Mouse (Mus musculus) limb, embryonic 14.5 days (tissue): ENCODE measurements around the gene Vcan. TPM values are rescaled to one million over a fixed set of nuclear protein-coding genes. Genes with fewer than 3 reads are reported as not detected.
"Not testable (repeated sequence)": the region's sequence is repeated elsewhere in the genome, so short reads cannot be mapped to it uniquely, and the experiment has no call there.

Experiments
- ATAC-seq: fragments of 200-750 bp; cut with Nextera tagmentation; 2 replicates; pipeline ENCODE4 v1.8.0; 2017; ENCODE audit warnings: low read depth, moderate number of reproducible peaks, moderate TSS enrichment; ENCODE audit not compliant: low FRiP score
- DNase-seq: peaks from one replicate; pipeline ENCODE4 v3.0.0-alpha.2; 2015; ENCODE audit warnings: low spot score
- H3K27ac ChIP-seq: fragments of 300-500 bp; sonication (generic); replicated peaks from 2 replicates; pipeline ENCODE4 v1.5.1; 2014; ENCODE audit warnings: low read depth, mild to moderate bottlenecking, low read length, moderate library complexity, mixed read lengths
- H3K27me3 ChIP-seq: fragments of 300-500 bp; sonication (generic); 2 replicates; pipeline ENCODE4 v1.6.1; 2014; ENCODE audit warnings: low read length, mixed read lengths; ENCODE audit not compliant: control insufficient read depth, insufficient read depth
- H3K36me3 ChIP-seq: fragments of 300-500 bp; sonication (generic); 2 replicates; pipeline ENCODE4 v1.6.1; 2014; ENCODE audit warnings: mild to moderate bottlenecking, low read length, moderate library complexity, mixed read lengths; ENCODE audit not compliant: control insufficient read depth, insufficient read depth
- H3K4me1 ChIP-seq: fragments of 300-500 bp; sonication (generic); 2 replicates; pipeline ENCODE4 v1.6.1; 2014; ENCODE audit warnings: antibody characterized with exemption, low read length, mixed read lengths; ENCODE audit not compliant: control insufficient read depth, insufficient read depth
- H3K4me2 ChIP-seq: fragments of 300-500 bp; sonication (generic); replicated peaks from 2 replicates; pipeline ENCODE4 v1.6.1; 2014; ENCODE audit warnings: low read depth, mild to moderate bottlenecking, low read length, moderate library complexity; ENCODE audit not compliant: severe bottlenecking
- H3K4me3 ChIP-seq: fragments of 300-500 bp; sonication (generic); replicated peaks from 2 replicates; pipeline ENCODE4 v1.5.1; 2014; ENCODE audit warnings: low read length
- H3K9ac ChIP-seq: fragments of 300-500 bp; sonication (generic); 2 replicates; pipeline ENCODE4 v1.6.1; 2014; ENCODE audit warnings: mild to moderate bottlenecking, low read depth, low read length, moderate library complexity; ENCODE audit not compliant: severe bottlenecking
- H3K9me3 ChIP-seq: fragments of 300-500 bp; sonication (generic); 2 replicates; pipeline ENCODE4 v1.6.1; 2016; ENCODE audit warnings: low read length; ENCODE audit not compliant: control insufficient read depth
- POLR2A ChIP-seq: fragments of 200-500 bp; IDR thresholded peaks from 2 replicates; pipeline ENCODE4 v1.8.0; 2012; ENCODE audit warnings: inconsistent platforms, mild to moderate bottlenecking, moderate library complexity, borderline replicate concordance; ENCODE audit not compliant: insufficient read depth, insufficient read length; ENCODE audit errors: extremely low read depth
- WGBS: fragments of 180-500 bp; shearing (Covaris S2); extraction: QIAGEN DNeasy Blood & Tissue Kit; methylation state at CpG from one replicate; pipeline ENCODE4 v1.1.7; 2014; 5-methylcytosine and 5-hydroxymethylcytosine counted together
- polyA plus RNA-seq, 2 experiments: library from polyadenylated mRNA; depleted of rRNA in 1 of 2; stranded (reverse) in 1 of 2; unstranded in 1 of 2; fragments of >200 nt; fragmentation: Nextera tagmentation in 1 of 2; extraction: Ambion mirVana in 1 of 2; gene quantifications; 2 replicates each; pipeline versions ENCODE4 v1.2.1 to v1.2.3; 2012 to 2014

Vcan gene
- polyA plus RNA-seq, 2 experiments: 116 to 208 TPM

- no peak for DNase-seq
- ATAC-seq: no peak
Observed at GRCm38 (mm10) chr13:89777764-89778163, 35.5 kb upstream of the Vcan start.

GRCm38 (mm10) chr13:89777146-89777545 lies 34.8 kb upstream of the Vcan start:
- H3K9me3 ChIP-seq: no peaks in the 10 kb centered on the region
- no peak overlapping the region for H3K4me3 ChIP-seq
- H3K9ac ChIP-seq: no peak overlapping the region
- 72% methylated on average over 1 of the region's 1 CpGs for WGBS
- no peaks in the 10 kb centered on the region for H3K36me3 ChIP-seq
- no peak overlapping the region for H3K4me2 ChIP-seq
- TF ChIP-seq POLR2A: no peak
- ATAC-seq (no peak), DNase-seq (no peak)
- H3K4me1 ChIP-seq: no peaks in the 10 kb centered on the region
- no peaks in the 10 kb centered on the region for H3K27me3 ChIP-seq
- H3K27ac ChIP-seq: no peak overlapping the region

More at GRCm38 (mm10) chr13:89777764-89778163, 35.5 kb upstream of the Vcan start:
- no peak overlapping the region for H3K4me2 ChIP-seq
- no peaks in the 10 kb centered on the region for H3K9me3 ChIP-seq
- no peak overlapping the region for H3K9ac ChIP-seq
- H3K27me3 ChIP-seq: no peaks in the 10 kb centered on the region
- no peak overlapping the region for H3K4me3 ChIP-seq
- no peak for TF ChIP-seq POLR2A
- no peaks in the 10 kb centered on the region for H3K36me3 ChIP-seq
- H3K4me1 ChIP-seq: no peaks in the 10 kb centered on the region
- WGBS: 94% methylated on average over 1 of the region's 1 CpGs
- H3K27ac ChIP-seq: no peak overlapping the region

GRCm38 (mm10) chr13:89766551-89766950 lies 24.2 kb upstream of the Vcan start:
- H3K27me3 ChIP-seq: no peaks in the 10 kb centered on the region
- H3K4me1 ChIP-seq: no peaks in the 10 kb centered on the region
- H3K27ac ChIP-seq: no peak overlapping the region
- H3K9ac ChIP-seq: no peak overlapping the region
- H3K4me2 ChIP-seq: no peak overlapping the region
- DNase-seq: no peak
- WGBS: 71% methylated on average over 1 of the region's 1 CpGs
- H3K36me3 ChIP-seq: no peaks in the 10 kb centered on the region
- ATAC-seq: no peak
- H3K4me3 ChIP-seq: no peak overlapping the region
- TF ChIP-seq POLR2A: no peak
- no peaks in the 10 kb centered on the region for H3K9me3 ChIP-seq

- Histone ChIP-seq H3K4me2 (no peak overlapping the region), H3K27me3 (no peaks in the 10 kb centered on the region), H3K36me3 (no peaks in the 10 kb centered on the region), H3K27ac (no peak overlapping the region), H3K9ac (no peak overlapping the region), H3K4me3 (no peak overlapping the region), H3K4me1 (no peaks in the 10 kb centered on the region), H3K9me3 (no peaks in the 10 kb centered on the region)
- TF ChIP-seq POLR2A: no peak
- ATAC-seq (no peak), DNase-seq (no peak)
- 74% methylated on average over 3 of the region's 3 CpGs for WGBS
Observed at GRCm38 (mm10) chr13:89765966-89766365, 23.7 kb upstream of the Vcan start.

GRCm38 (mm10) chr13:89762339-89762738 lies 20.0 kb upstream of the Vcan start:
- Histone ChIP-seq H3K9me3 (no peaks in the 10 kb centered on the region), H3K4me3 (no peak overlapping the region), H3K27ac (no peak overlapping the region), H3K36me3 (no peaks in the 10 kb centered on the region), H3K4me1 (no peaks in the 10 kb centered on the region), H3K27me3 (no peaks in the 10 kb centered on the region), H3K9ac (no peak overlapping the region), H3K4me2 (no peak overlapping the region)
- TF ChIP-seq POLR2A: no peak
- ATAC-seq: no peak
- WGBS: 77% methylated on average over 3 of the region's 3 CpGs
- DNase-seq: no peak

- H3K9me3 ChIP-seq: no peaks in the 10 kb centered on the region
- no peak for DNase-seq
- no peak for TF ChIP-seq POLR2A
- no peak overlapping the region for H3K27ac ChIP-seq
- H3K4me1 ChIP-seq: no peaks in the 10 kb centered on the region
- no peak overlapping the region for H3K9ac ChIP-seq
- H3K27me3 ChIP-seq: no peaks in the 10 kb centered on the region
- ATAC-seq: no peak
- no peak overlapping the region for H3K4me3 ChIP-seq
- no peak overlapping the region for H3K4me2 ChIP-seq
- no peaks in the 10 kb centered on the region for H3K36me3 ChIP-seq
Observed at GRCm38 (mm10) chr13:89756347-89756746, 14.0 kb upstream of the Vcan start.

- DNase-seq, H3K4me1 ChIP-seq, H3K9me3 ChIP-seq, H3K36me3 ChIP-seq, H3K4me3 ChIP-seq, H3K9ac ChIP-seq, H3K27ac ChIP-seq, H3K27me3 ChIP-seq, ATAC-seq, H3K4me2 ChIP-seq: not testable (repeated sequence)
- WGBS: 41% methylated on average over 3 of the region's 3 CpGs
Observed at GRCm38 (mm10) chr13:89750562-89750961, 8.3 kb upstream of the Vcan start.
